Mouse (Mus musculus): ENCODE results near the gene Nynrin. TPM values are rescaled to one million over a fixed set of nuclear protein-coding genes. Genes with fewer than 3 reads are reported as not detected.

Gene Nynrin
- polyA plus RNA-seq, 1 experiment: 0.13 TPM

GRCm38 (mm10) chr14:55838312-55838711, 15.5 kb upstream of the Nynrin start:
- TF ChIP-seq MYOG (IDR thresholded peaks at IDR 0.05; ENCODE audit: control insufficient read depth, extremely low read depth, insufficient read length) (no peak), MYOD1 (IDR thresholded peaks at IDR 0.05; ENCODE audit: control insufficient read depth, insufficient read length, low read depth) (no peak), CEBPB (IDR thresholded peaks at IDR 0.05; ENCODE audit: low read depth) (no peak), FOSL1 (IDR thresholded peaks at IDR 0.05; ENCODE audit: insufficient read depth, low read length, poor library complexity, severe bottlenecking) (no peak), USF1 (IDR thresholded peaks at IDR 0.05; ENCODE audit: low read depth) (no peak)
- no peak overlapping the region for H3ac ChIP-seq (ENCODE audit: control insufficient read depth, insufficient read length, low read depth)
- H3K79me3 ChIP-seq (ENCODE audit: low read depth): no peaks in the 10 kb centered on the region
- H3K4me3 ChIP-seq (ENCODE audit: insufficient read depth, poor library complexity, severe bottlenecking): no peak overlapping the region
- no peaks in the 10 kb centered on the region for H3K79me2 ChIP-seq (ENCODE audit: control insufficient read depth, insufficient read depth)
- H3K36me3 ChIP-seq (ENCODE audit: control insufficient read depth, insufficient read depth): no peaks in the 10 kb centered on the region
- H3K27me3 ChIP-seq (ENCODE audit: control insufficient read depth, insufficient read depth, insufficient read length): no peaks in the 10 kb centered on the region

- Histone ChIP-seq H3K79me2 (ENCODE audit: control insufficient read depth, insufficient read depth) (no peaks in the 10 kb centered on the region), H3K4me3 (ENCODE audit: insufficient read depth, poor library complexity, severe bottlenecking) (no peak overlapping the region), H3ac (ENCODE audit: control insufficient read depth, insufficient read length, low read depth) (no peak overlapping the region), H3K36me3 (ENCODE audit: control insufficient read depth, insufficient read depth) (no peaks in the 10 kb centered on the region), H3K27me3 (ENCODE audit: control insufficient read depth, insufficient read depth, insufficient read length) (no peaks in the 10 kb centered on the region), H3K79me3 (ENCODE audit: low read depth) (no peaks in the 10 kb centered on the region)
- TF ChIP-seq FOSL1 (IDR thresholded peaks at IDR 0.05; ENCODE audit: insufficient read depth, low read length, poor library complexity, severe bottlenecking) (no peak), CTCF (IDR thresholded peaks at IDR 0.05; ENCODE audit: control insufficient read depth, insufficient read depth, insufficient read length) (no peak), MYOG (IDR thresholded peaks at IDR 0.05; ENCODE audit: control insufficient read depth, extremely low read depth, insufficient read length) (no peak), MYOD1 (IDR thresholded peaks at IDR 0.05; ENCODE audit: control insufficient read depth, insufficient read length, low read depth) (no peak), CEBPB (IDR thresholded peaks at IDR 0.05; ENCODE audit: low read depth) (no peak), MAX (IDR thresholded peaks at IDR 0.05) (no peak), USF1 (IDR thresholded peaks at IDR 0.05; ENCODE audit: low read depth) (no peak)
Observed at GRCm38 (mm10) chr14:55838740-55839139, 15.1 kb upstream of the Nynrin start.

DNA sequence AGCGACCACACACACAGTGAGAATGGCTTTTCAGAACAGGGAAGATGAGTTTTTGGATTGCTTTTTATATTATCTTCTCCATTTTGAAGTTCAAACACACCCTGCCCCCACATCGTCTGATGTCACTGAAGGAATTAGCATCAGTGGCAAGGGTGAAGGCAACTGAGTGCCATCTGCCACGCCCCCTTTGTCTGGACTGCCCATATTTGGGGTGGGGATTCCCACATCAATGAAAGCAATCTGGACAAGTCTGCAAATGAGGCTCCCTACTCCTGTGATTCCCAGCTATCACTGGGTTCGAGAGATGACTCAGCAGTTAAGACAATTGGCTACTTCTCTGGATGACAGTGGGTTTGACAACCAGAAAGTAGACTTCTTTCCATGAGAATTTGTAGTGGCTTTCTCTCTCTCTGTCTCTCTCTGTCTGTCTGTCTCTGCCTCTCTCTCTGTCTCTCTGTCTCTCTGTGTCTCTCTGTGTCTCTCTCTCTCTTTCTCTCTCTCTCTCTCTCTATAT, 12.9 kb upstream of the Nynrin start:
- H3K4me3 ChIP-seq (ENCODE audit: insufficient read depth, poor library complexity, severe bottlenecking): no peak overlapping the region
- H3K79me3 ChIP-seq (ENCODE audit: low read depth): no peaks in the 10 kb centered on the region
- no peak overlapping the region for H3ac ChIP-seq (ENCODE audit: control insufficient read depth, insufficient read length, low read depth)
- no peaks in the 10 kb centered on the region for H3K27me3 ChIP-seq (ENCODE audit: control insufficient read depth, insufficient read depth, insufficient read length)
- no peaks in the 10 kb centered on the region for H3K79me2 ChIP-seq (ENCODE audit: control insufficient read depth, insufficient read depth)
- no peaks in the 10 kb centered on the region for H3K36me3 ChIP-seq (ENCODE audit: control insufficient read depth, insufficient read depth)
- TF ChIP-seq MYOG (IDR thresholded peaks at IDR 0.05; ENCODE audit: control insufficient read depth, extremely low read depth, insufficient read length) (no peak), CEBPB (IDR thresholded peaks at IDR 0.05; ENCODE audit: low read depth) (no peak), FOSL1 (IDR thresholded peaks at IDR 0.05; ENCODE audit: insufficient read depth, low read length, poor library complexity, severe bottlenecking) (no peak), MYOD1 (IDR thresholded peaks at IDR 0.05; ENCODE audit: control insufficient read depth, insufficient read length, low read depth) (no peak), CTCF (IDR thresholded peaks at IDR 0.05; ENCODE audit: control insufficient read depth, insufficient read depth, insufficient read length) (no peak), MAX (IDR thresholded peaks at IDR 0.05) (no peak), USF1 (IDR thresholded peaks at IDR 0.05; ENCODE audit: low read depth) (no peak)

DNA sequence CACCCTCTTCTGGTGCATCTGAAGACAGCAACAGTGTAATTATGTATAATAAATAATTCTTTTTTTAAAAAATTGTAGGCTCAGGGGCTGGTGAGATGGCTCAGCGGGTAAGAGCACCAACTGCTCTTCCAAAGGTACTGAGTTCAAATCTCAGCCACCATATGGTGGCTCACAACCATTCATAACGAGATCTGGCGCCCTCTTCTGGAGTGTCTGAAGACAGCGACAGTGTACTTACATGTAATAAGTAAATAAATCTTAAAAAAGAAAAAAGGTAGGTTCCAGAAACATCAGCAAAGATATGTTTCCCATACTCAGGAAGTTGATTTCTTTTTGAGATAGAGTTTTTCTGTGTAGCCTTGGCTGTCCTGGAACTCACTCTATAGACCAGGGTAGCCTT, 11.0 kb upstream of the Nynrin start:
- Histone ChIP-seq H3K79me3 (ENCODE audit: low read depth) (no peaks in the 10 kb centered on the region), H3K27me3 (ENCODE audit: control insufficient read depth, insufficient read depth, insufficient read length) (no peaks in the 10 kb centered on the region), H3K79me2 (ENCODE audit: control insufficient read depth, insufficient read depth) (no peaks in the 10 kb centered on the region), H3ac (ENCODE audit: control insufficient read depth, insufficient read length, low read depth) (no peak overlapping the region), H3K4me3 (ENCODE audit: insufficient read depth, poor library complexity, severe bottlenecking) (no peak overlapping the region), H3K36me3 (ENCODE audit: control insufficient read depth, insufficient read depth) (no peaks in the 10 kb centered on the region)
- no peak for TF ChIP-seq MYOG (IDR thresholded peaks at IDR 0.05; ENCODE audit: control insufficient read depth, extremely low read depth, insufficient read length)
- TF ChIP-seq MYOD1 (IDR thresholded peaks at IDR 0.05; ENCODE audit: control insufficient read depth, insufficient read length, low read depth): no peak
- TF ChIP-seq USF1 (IDR thresholded peaks at IDR 0.05; ENCODE audit: low read depth): no peak
- TF ChIP-seq MAX (IDR thresholded peaks at IDR 0.05): no peak
- no peak for TF ChIP-seq CTCF (IDR thresholded peaks at IDR 0.05; ENCODE audit: control insufficient read depth, insufficient read depth, insufficient read length)
- no peak for TF ChIP-seq CEBPB (IDR thresholded peaks at IDR 0.05; ENCODE audit: low read depth)
- no peak for TF ChIP-seq FOSL1 (IDR thresholded peaks at IDR 0.05; ENCODE audit: insufficient read depth, low read length, poor library complexity, severe bottlenecking)

- Histone ChIP-seq H3K79me2 (ENCODE audit: control insufficient read depth, insufficient read depth) (no peaks in the 10 kb centered on the region), H3ac (ENCODE audit: control insufficient read depth, insufficient read length, low read depth) (no peak overlapping the region), H3K27me3 (ENCODE audit: control insufficient read depth, insufficient read depth, insufficient read length) (no peaks in the 10 kb centered on the region), H3K36me3 (ENCODE audit: control insufficient read depth, insufficient read depth) (no peaks in the 10 kb centered on the region), H3K79me3 (ENCODE audit: low read depth) (no peaks in the 10 kb centered on the region), H3K4me3 (ENCODE audit: insufficient read depth, poor library complexity, severe bottlenecking) (no peak overlapping the region)
- TF ChIP-seq CTCF (IDR thresholded peaks at IDR 0.05; ENCODE audit: control insufficient read depth, insufficient read depth, insufficient read length) (no peak), FOSL1 (IDR thresholded peaks at IDR 0.05; ENCODE audit: insufficient read depth, low read length, poor library complexity, severe bottlenecking) (no peak), MYOG (IDR thresholded peaks at IDR 0.05; ENCODE audit: control insufficient read depth, extremely low read depth, insufficient read length) (no peak), USF1 (IDR thresholded peaks at IDR 0.05; ENCODE audit: low read depth) (no peak), MAX (IDR thresholded peaks at IDR 0.05) (no peak), CEBPB (IDR thresholded peaks at IDR 0.05; ENCODE audit: low read depth) (no peak), MYOD1 (IDR thresholded peaks at IDR 0.05; ENCODE audit: control insufficient read depth, insufficient read length, low read depth) (no peak)
Observed at GRCm38 (mm10) chr14:55845506-55846294, 8.1 kb upstream of the Nynrin start.
